Mouse (Mus musculus) ovary, postnatal 14 days (tissue): Measurements from ENCODE around the gene Lrrc4b.

Experiments
- DNase-seq: peaks from one replicate; pipeline ENCODE4 v3.0.0; 2022; ENCODE audit warnings: low spot score

Lrrc4b gene

GRCm38 (mm10) chr7:44487936-44488335 lies 59.1 kb downstream of the Lrrc4b start:
- no peak for DNase-seq

GRCm38 (mm10) chr7:44488545-44488944 lies 59.7 kb downstream of the Lrrc4b start:
- no peak for DNase-seq

DNA sequence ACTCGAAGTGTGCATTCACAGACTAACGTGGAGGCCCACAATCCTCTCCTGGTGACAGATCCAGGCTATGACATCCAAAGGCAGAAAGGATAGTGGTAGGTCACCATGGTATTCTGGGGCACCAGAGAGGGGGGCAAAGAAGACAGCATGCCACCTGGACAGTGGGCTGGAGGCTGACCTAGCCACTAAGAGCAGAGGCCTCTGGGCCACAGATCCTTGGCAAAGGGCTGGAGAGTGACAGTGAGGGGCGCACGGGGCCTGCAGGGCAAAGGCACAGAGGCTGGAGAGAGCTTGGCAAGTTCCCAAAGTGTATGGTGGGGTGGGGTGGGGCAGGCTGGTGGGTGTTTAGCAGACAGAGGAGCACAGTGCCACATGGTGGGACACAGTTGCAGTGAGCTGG lies 61.5 kb downstream of the Lrrc4b start:
- no peak for DNase-seq

GRCm38 (mm10) chr7:44491391-44491790 lies 62.6 kb downstream of the Lrrc4b start:
- DNase-seq = no peak

DNA sequence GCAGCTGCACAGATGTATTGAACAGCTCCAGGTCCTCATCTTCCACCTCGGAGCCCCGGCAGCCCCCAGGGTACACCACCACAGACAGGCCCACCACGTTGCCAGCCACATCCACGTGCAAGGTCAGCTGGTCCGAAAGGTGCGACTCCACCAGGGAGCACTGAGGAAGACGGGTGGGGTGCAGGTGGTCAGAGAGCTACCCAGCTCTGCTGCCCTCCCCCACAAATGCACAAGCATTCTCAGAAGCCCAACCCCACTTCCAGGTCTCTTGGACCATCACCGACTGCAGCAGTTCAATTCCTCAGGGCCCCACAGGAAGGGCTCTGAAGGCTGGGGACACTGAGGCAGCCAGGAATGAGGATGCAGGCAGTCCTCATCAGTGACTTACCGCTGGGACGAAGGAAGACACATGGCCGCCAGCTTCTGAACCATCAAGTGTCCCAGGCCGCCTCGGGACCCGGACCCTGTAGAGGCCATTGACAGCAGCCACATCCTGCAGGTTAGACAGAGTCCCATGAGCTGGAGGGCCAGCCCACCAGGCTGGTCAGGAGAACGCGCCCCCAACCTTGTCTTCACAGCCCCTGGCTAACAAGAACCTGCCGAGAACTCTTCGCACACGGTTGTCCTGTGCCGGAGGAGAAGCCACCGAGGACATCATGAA lies 63.5 kb downstream of the Lrrc4b start:
- no peak for DNase-seq

- DNase-seq = no peak
Measured at GRCm38 (mm10) chr7:44494681-44495080, 65.9 kb downstream of the Lrrc4b start.

DNA sequence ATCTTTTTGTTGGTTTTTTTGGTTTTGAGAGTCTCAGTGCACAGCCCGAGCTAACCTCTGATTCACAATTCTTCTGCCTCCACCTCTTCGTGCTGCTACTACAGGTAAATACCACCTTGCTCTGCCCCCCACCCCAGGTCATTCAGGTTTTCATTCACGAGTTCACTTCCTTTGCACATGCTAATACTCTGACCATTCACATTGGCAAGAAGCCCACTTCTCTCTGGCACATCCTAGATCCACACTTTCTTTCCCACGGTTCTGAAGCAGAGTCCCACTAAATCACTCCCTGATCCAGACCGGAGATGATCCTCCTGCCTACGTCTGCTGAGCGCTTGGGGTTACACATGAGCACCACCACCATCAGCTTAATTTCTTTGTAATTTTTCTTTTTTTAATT lies 66.3 kb downstream of the Lrrc4b start:
- DNase-seq = no peak

GRCm38 (mm10) chr7:44495992-44496770 lies 67.4 kb downstream of the Lrrc4b start, which contains the start of the genes Emc10 and Fam71e1:
Emc10 (minus strand) TSS chr7:44496529.
Fam71e1 (plus strand) TSS chr7:44496581.
- DNase-seq = peak; percentile 98

- no peak for DNase-seq
Measured at GRCm38 (mm10) chr7:44496771-44497109, 67.9 kb downstream of the Lrrc4b start.

- DNase-seq = no peak
Measured at GRCm38 (mm10) chr7:44497361-44498055, 68.7 kb downstream of the Lrrc4b start.

DNA sequence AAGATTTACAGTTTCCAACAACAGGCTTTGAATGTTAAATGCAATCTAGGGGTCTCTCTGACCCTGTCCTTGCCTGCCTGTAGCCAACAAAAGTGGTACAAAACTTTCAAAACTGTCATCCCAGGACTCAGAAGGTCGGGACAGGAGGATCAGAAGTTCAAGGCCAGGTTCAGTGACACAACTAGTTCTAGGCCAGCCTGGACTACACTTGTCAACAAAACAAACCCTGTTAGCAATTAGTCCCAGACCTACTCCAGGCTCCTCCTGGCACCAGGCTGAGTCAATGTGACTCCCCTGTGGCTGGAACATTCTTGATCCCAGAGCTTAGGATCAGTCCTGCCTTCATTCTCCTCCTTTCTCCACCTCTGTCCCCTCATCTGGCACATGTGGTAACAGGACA lies 70.1 kb downstream of the Lrrc4b start:
- no peak for DNase-seq

DNA sequence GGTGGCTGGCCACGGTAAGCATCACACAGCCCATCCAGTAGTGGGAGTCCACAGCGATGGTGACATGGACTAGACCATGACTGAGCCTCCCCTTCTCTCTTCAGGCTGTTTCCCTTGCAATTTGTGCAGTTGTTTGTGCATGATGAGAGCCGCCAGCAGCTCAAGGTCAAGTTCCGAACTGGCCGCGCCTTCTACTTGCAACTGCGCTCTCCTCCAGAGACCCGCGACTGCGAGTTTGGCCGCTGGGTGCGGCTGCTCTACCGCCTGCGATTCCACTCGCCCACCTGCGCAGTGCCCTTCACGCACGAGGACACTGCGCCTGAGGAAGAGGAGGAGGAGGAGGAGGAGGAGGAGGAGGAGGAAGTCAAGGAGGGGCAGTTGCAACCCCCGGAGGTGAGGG lies 71.2 kb downstream of the Lrrc4b start:
- no peak for DNase-seq

GRCm38 (mm10) chr7:44501563-44502115 lies 72.8 kb downstream of the Lrrc4b start:
- DNase-seq = peak; percentile 64

GRCm38 (mm10) chr7:44507491-44507890 lies 78.7 kb downstream of the Lrrc4b start:
- no peak for DNase-seq
